In genomic region chr6:72260981-72261682, GRCm38 (mm10) we compare ENCODE assay signal across 8 mouse cellular contexts. TPM values are rescaled to one million over a fixed set of nuclear protein-coding genes. Genes with fewer than 3 reads are reported as not detected.
A peak's percentile ranks its signal among the peaks of the same experiment; 100 is the strongest.
DNase-seq lines count a peak whose midpoint lies in the region; TF ChIP-seq lines count a peak whose summit lies in the region.

No protein-coding gene starts in this region.

- H3K36me3 ChIP-seq in megakaryocyte, embryonic 14.5 days (replicated peaks; ENCODE audit: low read length) = peaks cover 61% of the 10 kb centered on the region

- peaks cover 93% of the 10 kb centered on the region for H3K4me1 ChIP-seq in megakaryocyte, embryonic 14.5 days

- no peaks in the 10 kb centered on the region for H3K27me3 ChIP-seq in megakaryocyte, embryonic 14.5 days (replicated peaks)

- DNase-seq in WW6 (ENCODE audit: low read depth, low spot score) = peak; percentile 76
- DNase-seq in cerebellum, postnatal 4 days (ENCODE audit: low spot score in 2 of 2) = peak; percentile 93 to 97
- peak; percentile 78 to 88 for DNase-seq in gastrocnemius, adult 8-10 months (ENCODE audit: low spot score in 2 of 2)
- peak; percentile 70 for DNase-seq in hindlimb bud, embryonic 11.5 days (ENCODE audit: extremely low spot score, low read depth, low spot score)
- peak; percentile 87 to 91 for DNase-seq in left cerebral cortex, adult 2 months (ENCODE audit: extremely low spot score in 1 of 2, low spot score in 2 of 2)
- DNase-seq in right cerebral cortex, postnatal 10 days (ENCODE audit: low spot score in 2 of 2) = peak; percentile 88 to 93
- DNase-seq in urinary bladder, postnatal 14 days (ENCODE audit: low spot score) = peak; percentile 94

- no peak overlapping the region for H3K27ac ChIP-seq in left cerebral cortex, adult 2 months

- no peaks in the 10 kb centered on the region for H3K9me3 ChIP-seq in megakaryocyte, embryonic 14.5 days

- H3K4me3 ChIP-seq in left cerebral cortex, adult 2 months = no peak overlapping the region
- peak overlapping the region; percentile 62 for H3K4me3 ChIP-seq in megakaryocyte, embryonic 14.5 days (replicated peaks)

- intact Hi-C loops in left cerebral cortex, adult 2 months (cut with DNase I) = loop anchor here (1.0 to 10.0 kb wide), 3 partner anchors 24 to 336 kb away; no protein-coding TSS in a partner anchor

- peak; percentile 88 for TF ChIP-seq CTCF in left cerebral cortex, adult 2 months (IDR thresholded peaks at IDR 0.05)

RNA-seq across cellular contexts. Expression of gene Atoh8, which starts 25.8 kb away (rescaled TPM):
- 1 to 10 TPM; 2.5 to 3.6 (median 3.2) TPM for total RNA-seq in gastrocnemius, adult 8-10 months (2022)
- 1 to 10 TPM; 1.5 to 1.9 TPM for total RNA-seq in left cerebral cortex, adult 2 months (2021)
- polyA plus RNA-seq in megakaryocyte, embryonic 14.5 days (2012; ENCODE audit: insufficient read depth, low replicate concordance) = 51.0 and 108 TPM in 2 replicates

RNA-seq across cellular contexts. Expression of gene Sftpb, which starts 43.3 kb away (rescaled TPM):
- not detected for total RNA-seq in gastrocnemius, adult 8-10 months (2022)
- not detected for total RNA-seq in left cerebral cortex, adult 2 months (2021)
- polyA plus RNA-seq in megakaryocyte, embryonic 14.5 days (2012; ENCODE audit: insufficient read depth, low replicate concordance) = 2.7 and 3.5 TPM in 2 replicates
